Mouse (Mus musculus): ENCODE measurements around the gene Ccdc88b. TPM values are rescaled to one million over a fixed set of nuclear protein-coding genes. Genes with fewer than 3 reads are reported as not detected.
A peak's percentile ranks its signal among the peaks of the same experiment; 100 is the strongest.

Ccdc88b gene
- polyA plus RNA-seq, 1 experiment from 2014 or later, result 2.6 TPM

GRCm38 (mm10) chr19:6849506-6850068 lies 8.4 kb downstream of the Ccdc88b start:
- no peak overlapping the region for H3K4me3 ChIP-seq (ENCODE audit: low read depth, low read length)
- ATAC-seq (no peak), DNase-seq (no peak)
- no peaks in the 10 kb centered on the region for H3K36me3 ChIP-seq (replicated peaks; ENCODE audit: insufficient read depth, low read length)
- no peak for TF ChIP-seq CTCF (IDR thresholded peaks at IDR 0.05; ENCODE audit: low read depth)
- no peak for TF ChIP-seq EP300 (IDR thresholded peaks at IDR 0.05; ENCODE audit: low read depth)
- H3K4me1 ChIP-seq (ENCODE audit: insufficient read depth), result no peaks in the 10 kb centered on the region
- WGBS (ENCODE audit: insufficient replicate concordance), result 79% methylated on average over 23 of the region's 23 CpGs
- no peak overlapping the region for H3K4me2 ChIP-seq (ENCODE audit: low read depth, low read length)
- no peak overlapping the region for H3K9ac ChIP-seq (replicated peaks)
- no peak overlapping the region for H3K27ac ChIP-seq (ENCODE audit: low read depth)
- no peaks in the 10 kb centered on the region for H3K9me3 ChIP-seq (ENCODE audit: low read length)
- peaks cover 12% of the 10 kb centered on the region; the same call in 1 of the 2 replicates for H3K27me3 ChIP-seq (ENCODE audit: insufficient read depth, low read length)

- H3K27ac ChIP-seq (ENCODE audit: low read depth), result no peak overlapping the region
- no peak overlapping the region for H3K4me3 ChIP-seq (ENCODE audit: low read depth, low read length)
- peaks cover 12% of the 10 kb centered on the region; the same call in 1 of the 2 replicates for H3K27me3 ChIP-seq (ENCODE audit: insufficient read depth, low read length)
- 57% methylated on average over 31 of the region's 31 CpGs for WGBS (ENCODE audit: insufficient replicate concordance)
- TF ChIP-seq CTCF (IDR thresholded peaks at IDR 0.05; ENCODE audit: low read depth) (no peak), EP300 (IDR thresholded peaks at IDR 0.05; ENCODE audit: low read depth) (no peak)
- H3K36me3 ChIP-seq (replicated peaks; ENCODE audit: insufficient read depth, low read length), result no peaks in the 10 kb centered on the region
- ATAC-seq, result no peak
- H3K9ac ChIP-seq (replicated peaks), result no peak overlapping the region
- H3K4me2 ChIP-seq (ENCODE audit: low read depth, low read length), result no peak overlapping the region
- no peak for DNase-seq
- no peaks in the 10 kb centered on the region for H3K9me3 ChIP-seq (ENCODE audit: low read length)
- H3K4me1 ChIP-seq (ENCODE audit: insufficient read depth), result no peaks in the 10 kb centered on the region
Measured at GRCm38 (mm10) chr19:6847841-6848517, 10.0 kb downstream of the Ccdc88b start.

- H3K27me3 ChIP-seq (ENCODE audit: insufficient read depth, low read length), result peaks cover 12% of the 10 kb centered on the region; the same call in 1 of the 2 replicates
- H3K36me3 ChIP-seq (replicated peaks; ENCODE audit: insufficient read depth, low read length), result no peaks in the 10 kb centered on the region
- H3K9ac ChIP-seq (replicated peaks), result no peak overlapping the region
- peaks cover 2% of the 10 kb centered on the region; the same call in 1 of the 2 replicates for H3K4me1 ChIP-seq (ENCODE audit: insufficient read depth)
- WGBS (ENCODE audit: insufficient replicate concordance), result 80% methylated on average over 4 of the region's 4 CpGs
- no peak overlapping the region for H3K4me2 ChIP-seq (ENCODE audit: low read depth, low read length)
- no peak overlapping the region for H3K4me3 ChIP-seq (ENCODE audit: low read depth, low read length)
- TF ChIP-seq EP300 (IDR thresholded peaks at IDR 0.05; ENCODE audit: low read depth), result no peak
- TF ChIP-seq CTCF (IDR thresholded peaks at IDR 0.05; ENCODE audit: low read depth), result no peak
- no peak for DNase-seq
- ATAC-seq, result no peak
- H3K9me3 ChIP-seq (ENCODE audit: low read length), result no peaks in the 10 kb centered on the region
- H3K27ac ChIP-seq (ENCODE audit: low read depth), result no peak overlapping the region
Measured at GRCm38 (mm10) chr19:6846050-6846449, 12.0 kb downstream of the Ccdc88b start.

- Histone ChIP-seq H3K9ac (replicated peaks) (no peak overlapping the region), H3K27ac (ENCODE audit: low read depth) (no peak overlapping the region), H3K4me1 (ENCODE audit: insufficient read depth) (peaks cover 18% of the 10 kb centered on the region), H3K27me3 (ENCODE audit: insufficient read depth, low read length) (peaks cover 9% of the 10 kb centered on the region; the same call in 1 of the 2 replicates), H3K4me3 (ENCODE audit: low read depth, low read length) (no peak overlapping the region), H3K9me3 (ENCODE audit: low read length) (no peaks in the 10 kb centered on the region), H3K4me2 (ENCODE audit: low read depth, low read length) (no peak overlapping the region), H3K36me3 (replicated peaks; ENCODE audit: insufficient read depth, low read length) (no peaks in the 10 kb centered on the region)
- no peak for TF ChIP-seq CTCF (IDR thresholded peaks at IDR 0.05; ENCODE audit: low read depth)
- TF ChIP-seq EP300 (IDR thresholded peaks at IDR 0.05; ENCODE audit: low read depth), result no peak
- DNase-seq, result no peak
- 86% methylated on average over 1 of the region's 1 CpGs for WGBS (ENCODE audit: insufficient replicate concordance)
- no peak for ATAC-seq
Measured at GRCm38 (mm10) chr19:6842353-6842752, 15.7 kb downstream of the Ccdc88b start.

GRCm38 (mm10) chr19:6841292-6841597 lies 16.8 kb downstream of the Ccdc88b start:
- no peak overlapping the region for H3K4me3 ChIP-seq (ENCODE audit: low read depth, low read length)
- no peak overlapping the region for H3K9ac ChIP-seq (replicated peaks)
- no peak overlapping the region for H3K4me2 ChIP-seq (ENCODE audit: low read depth, low read length)
- no peaks in the 10 kb centered on the region for H3K9me3 ChIP-seq (ENCODE audit: low read length)
- 0 out of 2 replicates have a peak, but pooled peaks cover 3% of the 10 kb centered on the region for H3K36me3 ChIP-seq (replicated peaks; ENCODE audit: insufficient read depth, low read length)
- TF ChIP-seq EP300 (IDR thresholded peaks at IDR 0.05; ENCODE audit: low read depth) (no peak), CTCF (IDR thresholded peaks at IDR 0.05; ENCODE audit: low read depth) (no peak)
- DNase-seq (no peak), ATAC-seq (no peak)
- H3K4me1 ChIP-seq (ENCODE audit: insufficient read depth), result peaks cover 18% of the 10 kb centered on the region
- 15% methylated on average over 3 of the region's 3 CpGs for WGBS (ENCODE audit: insufficient replicate concordance)
- peaks cover 4% of the 10 kb centered on the region; the same call in 1 of the 2 replicates for H3K27me3 ChIP-seq (ENCODE audit: insufficient read depth, low read length)
- H3K27ac ChIP-seq (ENCODE audit: low read depth), result no peak overlapping the region

GRCm38 (mm10) chr19:6840475-6841291 lies 17.3 kb downstream of the Ccdc88b start, which contains the start of gene Rps6ka4:
Gene Rps6ka4, minus strand, starts transcription at chr19:6840636.
- Histone ChIP-seq H3K4me1 (ENCODE audit: insufficient read depth) (peaks cover 18% of the 10 kb centered on the region), H3K4me3 (ENCODE audit: low read depth, low read length) (peak within 1 kb of the TSS; percentile 72), H3K27ac (ENCODE audit: low read depth) (peak within 1 kb of the TSS; percentile 34; the same call in 1 of the 2 replicates), H3K4me2 (ENCODE audit: low read depth, low read length) (peak within 1 kb of the TSS; percentile 99), H3K36me3 (replicated peaks; ENCODE audit: insufficient read depth, low read length) (0 out of 2 replicates have a peak, but pooled peaks cover 3% of the 10 kb centered on the region), H3K9ac (replicated peaks) (peak within 1 kb of the TSS; percentile 80), H3K9me3 (ENCODE audit: low read length) (no peaks in the 10 kb centered on the region), H3K27me3 (ENCODE audit: insufficient read depth, low read length) (peaks cover 4% of the 10 kb centered on the region; the same call in 1 of the 2 replicates)
- peak; percentile 69 for DNase-seq
- peak; percentile 84 for ATAC-seq
- TF ChIP-seq EP300 (IDR thresholded peaks at IDR 0.05; ENCODE audit: low read depth) (no peak), CTCF (IDR thresholded peaks at IDR 0.05; ENCODE audit: low read depth) (no peak)
- WGBS (ENCODE audit: insufficient replicate concordance), result 1% methylated on average over 44 of the region's 44 CpGs

Data from liver, postnatal 0 days (tissue).